Mouse (Mus musculus) CD4-positive helper T cell, adult 2 months (primary cell): ENCODE data around the gene Pnmal1.

ENCODE experiments used
- DNase-seq: peaks from one replicate; pipeline ENCODE4 v3.0.0-alpha.2; 2012; ENCODE audit warnings: low read depth, missing footprints, low spot score

The Pnmal1 gene

DNA sequence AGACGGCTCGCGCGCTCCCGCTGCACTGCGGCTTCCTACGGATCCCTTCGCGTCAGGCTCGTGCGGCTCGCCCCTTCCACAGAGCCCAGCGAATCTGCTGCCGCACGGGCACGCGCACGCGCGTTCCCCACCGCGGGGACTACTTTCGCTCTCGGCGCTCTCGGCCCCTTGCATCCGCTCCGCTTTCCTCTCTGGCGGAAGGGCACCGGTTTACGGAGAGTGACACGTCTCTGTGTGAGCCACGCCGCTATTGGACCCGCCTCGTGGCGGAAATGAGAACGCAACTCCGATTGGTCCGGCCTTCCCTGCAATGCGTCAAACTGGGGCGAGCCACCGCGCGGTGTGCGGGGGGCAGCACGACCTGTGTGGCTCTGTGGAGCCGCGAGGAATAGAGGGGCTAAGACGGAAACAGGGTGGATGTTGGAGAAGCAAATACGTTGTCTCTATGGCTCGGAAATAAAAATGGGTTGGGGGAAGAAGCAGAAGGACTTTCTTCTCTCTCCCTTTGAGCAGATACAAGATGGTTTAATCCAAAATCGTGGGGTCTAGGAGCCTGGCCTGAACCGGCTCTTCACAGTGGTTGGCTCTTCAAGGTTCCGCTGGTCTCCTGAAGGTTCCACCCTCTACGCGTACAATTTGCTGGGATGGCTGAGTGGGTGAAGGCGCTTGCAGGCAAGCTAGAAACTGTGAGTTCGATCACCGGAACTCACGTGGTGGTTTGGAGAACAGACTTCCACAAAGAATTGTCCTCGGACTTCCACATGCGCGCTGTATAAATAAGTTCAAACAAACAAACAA lies 35.2 kb upstream of the Pnmal1 start, which contains the start of gene Calm3:
Gene Calm3 (minus strand): TSS at position 78 of the 798 bp plus-strand sequence.
- peak; percentile 100 for DNase-seq

DNA sequence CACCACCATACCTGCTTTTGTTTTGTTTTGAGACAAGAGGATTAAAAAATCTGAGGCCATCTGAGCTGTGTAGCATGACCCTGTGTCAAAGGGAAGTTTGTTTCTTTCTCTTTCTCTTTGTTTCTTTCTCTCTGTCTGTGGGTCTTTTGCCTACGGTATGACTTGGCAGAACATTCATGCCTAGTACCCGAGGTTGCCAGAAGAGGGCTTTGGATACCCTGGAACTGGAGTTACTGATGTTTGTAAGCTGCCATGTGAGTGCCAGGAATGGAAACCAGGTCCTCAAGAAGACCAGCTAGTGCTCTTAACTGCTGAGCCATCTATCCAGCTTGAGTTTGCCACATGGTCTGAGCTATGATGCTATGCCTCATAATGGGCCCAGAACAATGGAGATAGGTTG lies 31.1 kb upstream of the Pnmal1 start:
- DNase-seq = no peak

DNA sequence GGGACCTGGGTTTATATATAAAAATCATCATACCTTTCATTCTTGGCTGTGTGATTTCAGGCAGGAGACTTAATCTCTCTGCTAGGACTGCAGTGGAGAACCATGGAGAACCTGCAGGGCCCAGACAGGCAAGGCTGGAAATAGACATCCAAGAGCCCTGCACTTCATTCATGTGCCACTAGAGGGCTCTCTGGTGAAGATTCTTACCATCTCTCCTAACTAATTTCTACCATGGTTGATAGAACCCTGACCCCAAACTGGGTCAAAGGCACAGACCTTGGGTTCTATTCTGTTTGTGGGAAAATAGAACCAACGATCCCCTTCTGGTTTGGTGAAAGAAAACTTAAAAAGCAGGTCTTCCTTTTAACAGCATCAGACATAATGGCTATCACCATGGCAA lies 28.6 kb upstream of the Pnmal1 start:
- DNase-seq = peak; percentile 72

DNA sequence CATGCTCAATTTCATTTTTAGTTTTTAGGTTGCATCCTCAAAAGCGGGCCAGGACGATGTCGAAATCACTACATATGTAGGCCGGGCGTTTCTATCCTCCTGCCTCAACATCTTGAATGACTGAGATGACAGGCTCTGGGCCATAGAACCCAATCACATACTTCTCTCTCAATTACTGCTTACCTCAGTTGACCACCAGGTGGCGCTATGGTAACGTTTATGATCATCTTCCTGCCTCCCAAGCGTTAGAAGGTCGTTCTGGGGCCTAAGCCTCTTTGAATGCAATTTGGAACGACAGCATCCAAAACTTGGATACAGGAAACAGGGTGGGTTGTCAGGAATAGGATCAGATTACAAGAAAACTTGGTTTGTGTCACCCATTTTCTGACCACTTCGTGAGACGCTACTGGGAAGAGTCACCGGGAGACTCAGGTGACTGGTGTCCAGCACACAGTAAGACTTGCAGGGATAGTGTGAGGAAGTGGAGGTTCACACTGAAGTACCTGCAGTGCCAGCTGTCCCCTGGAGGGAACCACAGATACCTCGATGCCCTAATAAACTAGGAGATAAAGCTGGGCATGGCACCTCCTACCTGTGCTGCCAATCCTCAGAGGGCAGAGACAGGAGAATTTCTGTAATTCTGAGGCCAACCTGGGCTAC lies 27.4 kb upstream of the Pnmal1 start:
- peak; percentile 82 for DNase-seq

DNA sequence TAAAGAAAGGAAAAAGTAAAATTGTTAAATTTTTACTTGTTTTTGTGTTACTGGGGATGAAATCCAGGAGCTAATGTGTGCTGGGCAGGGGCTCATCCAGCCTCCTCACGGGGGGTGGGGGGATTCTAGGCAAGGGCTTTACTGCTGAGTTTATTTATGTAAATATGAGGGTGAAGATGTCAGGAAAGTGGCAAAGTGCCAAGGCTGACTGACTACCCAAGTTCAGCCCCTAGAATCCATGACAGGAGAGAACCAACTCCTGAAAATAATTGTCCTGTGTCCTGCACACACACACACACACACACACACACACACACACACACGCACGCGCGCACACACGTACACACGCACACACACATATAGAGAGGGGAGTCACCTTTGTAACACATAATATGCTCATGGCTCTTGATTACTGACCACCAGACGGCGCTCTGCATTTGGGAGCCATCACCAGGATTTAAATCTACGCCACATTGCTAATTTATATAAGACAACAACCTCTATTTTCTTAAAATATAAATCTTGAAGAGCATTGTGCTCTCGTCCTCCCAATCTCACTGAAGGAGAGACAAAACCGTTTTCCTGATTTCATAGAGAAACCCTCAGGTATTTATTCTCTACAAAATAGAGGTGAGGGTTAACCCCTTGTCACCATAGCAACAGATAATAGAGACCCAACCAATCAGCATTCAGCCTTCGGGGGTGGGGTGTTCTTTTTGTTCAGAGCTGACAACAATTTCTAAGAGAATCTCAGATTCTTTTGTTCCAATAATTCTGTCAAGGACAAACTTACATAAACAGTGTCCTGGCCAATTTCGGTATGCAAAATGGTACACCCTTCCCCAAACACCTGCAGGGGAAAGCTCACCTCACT lies 26.5 kb upstream of the Pnmal1 start:
- DNase-seq = peak; percentile 73

DNA sequence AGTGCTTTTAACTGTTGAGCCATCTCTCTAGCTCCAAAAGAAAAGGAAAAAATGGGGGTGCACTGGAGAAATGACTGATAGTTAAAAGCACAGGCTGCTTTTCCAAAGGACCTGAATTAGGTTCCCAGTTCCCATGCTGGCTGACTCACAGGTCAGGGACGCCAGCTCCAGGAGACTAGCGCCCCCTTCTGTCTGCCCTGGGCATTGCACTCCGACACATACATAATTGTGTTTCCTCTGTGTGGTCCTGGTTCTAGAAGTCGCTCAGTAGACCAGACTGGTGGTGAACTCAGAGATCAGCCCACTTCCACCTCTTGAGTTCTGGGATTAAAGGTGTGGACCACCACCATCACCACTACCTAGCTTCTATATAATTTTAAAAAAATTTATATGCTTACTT lies 22.2 kb upstream of the Pnmal1 start:
- DNase-seq = no peak

DNA sequence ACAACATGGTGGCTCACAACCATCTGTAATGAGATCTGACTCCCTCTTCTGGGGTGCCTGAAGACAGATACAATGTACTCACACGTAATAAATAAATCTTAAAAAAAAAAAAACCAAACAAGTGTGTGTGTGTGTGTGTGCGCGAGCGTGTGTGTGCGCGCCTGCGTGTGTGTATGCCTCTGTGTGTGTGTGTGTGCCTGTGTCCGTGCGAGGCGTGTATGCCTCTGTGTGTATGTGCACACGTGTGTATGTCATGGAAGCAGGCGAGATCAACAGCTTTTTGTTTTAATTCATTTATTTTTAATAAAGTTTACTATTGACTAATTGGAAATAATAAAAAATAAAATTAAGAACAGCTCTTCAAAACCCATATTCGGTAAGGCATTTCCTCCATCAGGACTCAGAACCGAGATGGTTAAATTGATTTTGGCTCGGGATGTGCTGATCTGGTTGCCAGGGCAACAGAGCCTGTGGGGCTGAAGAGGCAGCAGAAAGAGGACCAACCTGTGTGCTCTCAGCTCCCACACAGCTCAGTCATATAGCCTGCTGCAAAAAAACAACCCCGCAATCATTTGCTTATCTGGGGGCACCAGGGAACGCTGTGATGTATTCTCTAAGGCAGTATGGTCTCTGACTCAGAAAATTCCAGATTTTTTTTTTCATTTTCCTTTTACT lies 21.2 kb upstream of the Pnmal1 start:
- DNase-seq = no peak

DNA sequence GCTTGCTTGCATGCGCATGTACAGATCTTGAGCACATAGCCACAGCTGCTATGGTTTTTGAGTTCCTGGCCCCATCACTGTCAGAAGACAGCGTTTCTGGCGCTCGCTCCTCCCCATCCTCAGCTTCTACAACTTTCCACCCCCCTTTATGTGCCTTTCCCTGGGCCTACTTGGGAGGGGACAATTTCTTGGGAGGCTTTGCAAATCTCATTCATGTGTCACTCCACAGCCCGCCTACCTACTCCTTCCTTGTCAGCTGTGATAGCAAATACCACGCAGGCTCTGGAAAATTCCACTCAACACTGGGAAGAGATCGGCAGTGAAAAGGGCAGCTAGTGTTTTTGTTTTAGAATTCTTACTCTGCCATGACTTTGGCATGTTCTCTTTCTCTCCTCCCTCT lies 19.2 kb upstream of the Pnmal1 start:
- no peak for DNase-seq

DNA sequence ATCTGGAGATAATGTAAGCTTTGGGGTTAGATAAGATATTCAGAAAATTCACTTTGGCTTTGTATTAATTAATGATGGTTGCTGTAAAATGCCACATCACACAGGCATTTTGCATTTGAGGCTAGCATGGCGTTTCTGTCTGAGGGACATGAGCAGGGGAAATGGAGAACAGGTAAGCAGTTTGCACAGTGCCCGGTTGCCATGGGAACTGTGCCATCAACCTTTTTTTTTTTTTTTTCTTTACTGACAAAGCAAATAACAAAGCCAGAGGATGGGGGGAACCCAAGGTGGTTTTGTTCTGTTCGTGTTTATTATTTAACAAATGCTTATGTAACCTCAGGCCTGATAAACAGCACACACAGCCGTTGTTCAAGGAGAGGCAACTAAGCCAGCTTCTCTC lies 16.6 kb upstream of the Pnmal1 start:
- DNase-seq = no peak

DNA sequence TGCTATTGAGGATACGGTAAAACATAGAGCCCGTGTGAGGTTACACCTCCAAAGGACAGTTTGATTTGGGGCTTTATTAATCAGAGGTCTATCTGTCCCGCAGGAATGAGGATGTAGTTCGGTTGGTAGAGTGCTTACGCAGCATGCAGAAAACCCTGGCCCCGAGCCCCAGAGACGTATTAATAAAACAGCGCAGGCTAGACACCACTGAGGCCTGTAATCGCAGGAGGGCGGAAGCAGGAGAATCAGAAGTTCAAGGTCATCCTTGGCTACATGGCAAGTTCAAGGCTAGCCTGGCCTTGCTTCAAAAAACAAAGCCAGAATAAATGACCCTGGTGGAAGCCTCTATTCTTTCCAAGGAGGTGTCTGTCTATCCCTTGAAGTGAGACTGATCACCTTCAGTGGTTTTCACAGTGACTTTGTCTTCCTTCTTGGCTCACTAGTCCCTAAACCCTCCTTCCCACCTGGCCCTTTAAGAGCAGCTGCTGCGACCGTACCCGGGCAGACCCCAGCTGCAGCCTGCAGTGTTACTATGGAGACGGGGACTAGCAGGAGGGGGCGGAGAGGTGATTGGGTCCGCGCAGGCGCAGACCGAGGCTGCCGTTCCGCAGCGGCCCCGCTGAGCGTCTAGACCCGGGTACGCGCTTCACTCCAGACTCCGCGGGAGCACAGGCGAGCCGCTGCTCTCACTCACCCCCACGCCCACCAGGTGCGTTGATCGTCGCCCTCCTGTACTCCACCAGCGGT lies 15.2 kb upstream of the Pnmal1 start, which contains the start of gene Pnmal2:
Gene Pnmal2 (plus strand): TSS at position 622 of the 747 bp plus-strand sequence.
- DNase-seq = peak; percentile 62

DNA sequence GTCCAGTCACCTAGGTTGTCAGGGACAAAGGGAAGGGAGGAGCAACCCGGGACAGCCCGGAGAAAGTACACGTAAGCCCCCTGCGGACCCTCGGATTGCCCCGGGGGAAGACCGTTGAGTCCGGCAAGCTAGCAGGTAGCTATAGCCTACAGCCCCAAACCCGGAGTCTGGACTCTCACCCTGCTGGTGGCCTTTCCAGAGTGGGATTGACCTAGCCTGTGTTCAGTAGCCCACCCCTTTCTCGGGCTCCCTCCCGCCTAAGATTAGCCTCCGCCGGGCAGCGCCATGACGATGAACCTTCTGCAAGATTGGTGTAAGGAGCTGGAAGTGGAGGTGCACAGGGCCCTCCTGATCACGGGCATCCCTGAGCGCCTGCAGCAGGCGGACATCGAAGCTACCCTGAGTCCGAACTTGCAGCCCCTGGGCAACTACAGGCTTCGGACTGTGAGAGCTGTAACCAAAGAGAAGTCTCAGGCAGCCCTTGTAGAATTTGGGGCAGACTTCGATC lies 14.6 kb upstream of the Pnmal1 start:
- no peak for DNase-seq

DNA sequence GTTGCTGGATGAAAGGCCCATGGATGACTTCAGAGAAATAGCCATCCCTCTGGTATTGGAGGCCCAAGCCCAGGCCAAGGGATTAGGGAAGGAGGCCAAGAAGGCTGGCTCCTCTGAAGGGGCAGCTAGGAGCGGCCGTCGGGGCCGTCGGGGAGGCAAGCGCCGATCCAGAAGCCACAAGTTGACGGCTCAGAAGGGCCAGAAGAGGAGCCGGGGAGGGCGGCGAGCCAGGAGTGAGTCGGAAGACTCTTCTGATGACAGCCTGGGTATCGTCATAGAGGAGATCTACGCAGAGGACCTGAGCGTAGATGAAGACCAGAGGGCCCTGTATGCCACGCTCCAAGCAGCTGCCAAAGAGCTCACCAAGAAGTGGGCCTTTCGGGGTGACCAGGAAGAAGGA lies 14.1 kb upstream of the Pnmal1 start:
- DNase-seq = no peak

DNA sequence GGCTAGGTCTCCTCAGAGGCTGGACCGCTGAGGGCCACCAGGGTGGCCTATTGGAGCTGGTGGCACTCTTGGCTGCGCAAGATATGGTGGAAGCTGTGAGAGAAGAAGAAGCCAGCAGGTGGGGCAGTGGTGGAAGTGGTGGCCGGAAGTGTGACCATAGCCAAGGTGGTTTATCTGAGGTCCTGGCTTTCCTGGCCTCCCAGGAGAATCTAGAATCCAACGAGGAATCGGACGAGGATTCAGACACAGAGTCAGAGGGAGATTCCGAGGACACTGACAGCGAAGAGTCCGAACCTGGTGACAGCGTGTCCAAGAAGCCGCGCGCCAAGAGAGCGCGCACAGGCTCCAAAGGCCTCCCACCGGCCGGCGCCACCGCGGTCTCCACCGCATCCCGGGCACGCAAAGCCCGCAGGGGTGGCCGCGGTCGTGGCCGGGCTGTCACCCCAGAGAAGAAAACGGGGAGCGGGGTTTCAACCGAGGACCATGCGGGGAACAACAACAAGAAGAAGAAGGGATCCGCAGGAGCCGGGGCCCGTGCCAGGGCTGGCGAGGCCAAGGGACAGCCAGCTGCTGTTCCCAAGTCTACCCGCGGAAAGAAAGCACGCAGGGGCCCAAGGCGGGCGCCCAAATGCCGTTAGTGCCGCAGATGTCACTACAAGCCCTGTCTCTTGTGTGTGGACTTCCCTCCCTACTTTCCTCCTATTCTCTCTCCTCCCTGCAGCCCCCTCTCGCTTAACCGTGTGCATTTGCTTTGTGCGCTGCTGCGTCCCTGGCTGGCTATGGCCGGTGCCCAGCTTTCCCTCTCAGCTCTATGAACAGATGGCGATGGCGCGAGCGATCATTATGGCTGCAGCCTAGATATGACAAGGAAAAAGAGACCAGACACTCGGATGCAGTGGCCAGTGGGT lies 12.8 kb upstream of the Pnmal1 start:
- no peak for DNase-seq

DNA sequence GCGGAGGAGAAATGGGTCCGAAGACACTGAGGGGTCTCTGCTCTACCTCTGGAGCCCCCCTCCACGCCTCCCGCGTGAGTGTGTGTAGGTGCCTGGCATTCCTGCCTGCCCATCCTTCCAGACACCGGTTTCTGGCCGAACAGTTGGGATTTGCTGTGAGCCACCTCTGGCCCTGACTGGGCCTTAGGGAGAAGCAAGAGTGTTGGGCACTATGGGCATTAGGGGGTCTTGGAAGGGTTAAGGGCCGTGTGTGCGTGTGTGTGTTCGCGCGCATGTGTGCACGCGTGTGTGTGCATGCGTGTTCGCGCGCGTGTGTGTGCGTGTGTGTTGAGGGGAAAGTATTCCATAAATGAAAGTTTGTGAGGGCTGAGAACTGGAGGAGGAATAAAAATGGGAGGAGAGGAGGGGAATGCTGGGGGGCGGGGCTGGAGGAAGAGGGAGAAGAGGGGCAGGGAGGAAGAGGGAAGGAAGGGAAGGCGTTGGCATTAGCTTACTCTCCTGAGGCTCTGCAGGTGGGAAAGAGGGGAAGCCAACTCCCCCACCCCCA lies 12.1 kb upstream of the Pnmal1 start:
- DNase-seq = no peak

DNA sequence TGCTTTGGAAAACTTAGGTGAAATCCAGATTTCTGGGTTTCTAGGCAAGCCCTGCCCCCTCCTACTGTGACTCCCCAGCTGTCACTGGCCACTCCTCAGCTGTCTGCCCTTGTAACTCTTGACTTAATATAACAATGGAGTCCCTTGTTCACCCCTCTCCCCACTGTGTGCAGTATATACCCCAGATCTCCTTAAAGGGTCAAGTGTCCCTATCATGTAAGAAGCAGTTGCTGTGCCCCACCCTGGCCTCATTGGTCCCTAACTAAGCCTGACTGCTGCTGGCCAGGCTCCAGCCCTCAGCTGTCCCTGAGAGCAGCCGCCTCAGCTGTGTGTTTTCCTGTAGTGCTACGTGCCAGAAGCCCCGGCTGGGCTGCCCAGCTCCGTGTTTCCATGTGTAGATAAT lies 11.5 kb upstream of the Pnmal1 start:
- no peak for DNase-seq

DNA sequence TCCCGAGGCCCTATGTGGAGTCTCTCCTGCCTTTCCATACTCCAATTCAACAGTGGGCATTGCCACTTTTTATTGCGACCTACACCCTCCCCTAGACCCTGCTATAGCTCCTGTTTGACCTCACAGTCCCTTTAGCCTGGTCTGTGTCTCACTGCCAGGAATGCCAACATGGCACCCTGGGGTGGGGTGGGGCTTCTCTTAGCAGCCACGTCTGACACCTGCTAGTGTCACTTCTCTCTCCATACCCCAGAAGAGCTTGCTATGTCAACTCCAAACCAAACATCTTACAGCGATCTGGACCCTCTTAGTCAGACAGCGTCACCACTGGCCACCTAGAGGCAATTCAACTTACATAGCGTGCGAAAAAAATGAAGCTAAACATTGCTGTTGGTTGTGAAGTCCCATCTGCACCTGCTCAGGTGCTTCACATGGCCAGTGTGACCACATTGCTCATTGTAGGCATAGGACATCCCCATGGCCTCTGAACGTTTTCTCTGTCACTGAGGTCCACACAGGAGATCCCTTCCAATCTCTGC lies 10.5 kb upstream of the Pnmal1 start:
- DNase-seq = no peak

DNA sequence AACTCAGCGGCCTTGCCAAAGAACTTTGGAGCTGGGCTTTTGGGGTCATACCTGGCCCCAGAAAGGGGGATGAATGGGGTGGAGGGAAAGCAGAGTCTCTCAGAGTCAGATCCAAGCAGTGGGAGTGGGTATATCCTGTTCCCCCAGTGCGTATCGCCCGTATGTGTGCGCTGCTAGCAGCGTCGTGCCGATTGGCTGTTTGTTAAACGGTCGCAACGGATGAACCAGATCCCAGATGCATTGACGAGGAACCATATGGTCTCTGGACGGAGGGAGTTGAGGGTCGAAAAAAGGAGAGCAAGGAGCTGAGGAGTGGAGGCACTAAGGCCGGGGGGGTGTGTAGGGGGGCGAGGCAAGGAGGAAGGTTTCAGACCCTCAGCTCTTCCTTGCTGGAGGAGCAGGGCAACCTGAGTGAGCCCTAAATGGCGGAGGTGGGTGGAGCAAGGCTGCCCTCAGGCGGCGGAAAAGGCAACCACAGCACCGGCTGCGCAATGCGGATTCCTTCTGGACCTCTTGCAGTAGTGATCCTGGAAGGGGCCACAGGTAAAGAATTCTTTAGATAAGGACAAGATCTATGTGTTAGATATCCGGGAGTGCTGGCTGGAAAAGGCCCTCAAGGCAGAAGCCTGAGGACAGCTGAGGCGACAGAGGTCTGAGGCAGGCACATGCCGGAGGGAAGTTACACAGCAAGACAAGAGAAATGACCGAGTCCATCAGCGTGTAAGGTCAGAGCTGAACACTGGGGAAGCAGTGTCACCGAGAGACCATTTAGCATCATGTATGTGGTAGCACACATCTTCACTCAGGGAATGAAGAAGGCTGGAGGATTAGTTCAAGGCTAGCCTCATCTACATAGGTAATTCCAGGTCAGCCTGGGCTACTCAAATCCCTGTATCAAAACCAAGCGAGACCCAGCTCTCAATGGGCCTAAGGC lies 9.3 kb upstream of the Pnmal1 start:
- DNase-seq = peak; percentile 68
